Mouse (Mus musculus) adrenal gland, postnatal 4 days (tissue): Measurements from ENCODE around the gene Jup. TPM values are rescaled to one million over a fixed set of nuclear protein-coding genes. Genes with fewer than 3 reads are reported as not detected.

Experiments
- DNase-seq, 2 experiments: peaks; one replicate each; pipeline ENCODE4 v3.0.0; 2021 to 2022; ENCODE audit warnings: low spot score in 2 of 2, mixed read lengths in 2 of 2
- total RNA-seq, 2 experiments: library from RNA; stranded (reverse); gene quantifications; 2 replicates each; pipeline ENCODE4 v1.2.3; 2021

Jup gene
- total RNA-seq, 2 experiments from 2014 or later = 99.0 to 109 TPM

DNA sequence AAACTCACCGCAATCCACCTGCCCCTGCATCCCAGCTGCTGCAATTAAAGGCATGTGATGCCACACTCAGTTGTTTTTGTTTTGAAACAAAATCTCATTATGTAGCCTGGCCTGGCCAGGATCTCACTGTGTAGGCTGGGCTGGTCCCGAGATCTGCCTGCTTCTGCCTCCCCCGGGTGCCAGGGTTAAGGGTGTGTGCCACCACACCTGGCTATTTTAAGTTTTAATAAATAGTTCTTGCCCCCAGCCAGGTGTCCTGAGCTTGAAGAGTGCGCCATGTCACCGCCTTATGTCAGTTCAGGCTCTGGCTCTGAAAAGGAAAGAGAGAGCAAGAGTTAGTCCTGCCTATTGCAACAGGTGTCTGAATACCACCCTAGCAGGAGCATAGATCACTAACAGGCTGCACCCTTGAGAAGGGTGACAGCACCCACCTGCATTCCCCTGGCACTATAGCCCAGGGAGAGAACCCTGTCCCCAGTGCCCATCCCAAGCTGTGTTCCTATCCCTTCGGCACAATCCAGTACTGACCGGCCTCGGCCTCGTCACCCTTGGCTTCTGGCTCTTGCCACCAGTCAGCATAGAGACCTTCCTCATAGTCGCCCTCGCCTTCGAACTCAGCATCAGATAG is 11.4 kb upstream of the Jup start:
- DNase-seq = no peak

DNA sequence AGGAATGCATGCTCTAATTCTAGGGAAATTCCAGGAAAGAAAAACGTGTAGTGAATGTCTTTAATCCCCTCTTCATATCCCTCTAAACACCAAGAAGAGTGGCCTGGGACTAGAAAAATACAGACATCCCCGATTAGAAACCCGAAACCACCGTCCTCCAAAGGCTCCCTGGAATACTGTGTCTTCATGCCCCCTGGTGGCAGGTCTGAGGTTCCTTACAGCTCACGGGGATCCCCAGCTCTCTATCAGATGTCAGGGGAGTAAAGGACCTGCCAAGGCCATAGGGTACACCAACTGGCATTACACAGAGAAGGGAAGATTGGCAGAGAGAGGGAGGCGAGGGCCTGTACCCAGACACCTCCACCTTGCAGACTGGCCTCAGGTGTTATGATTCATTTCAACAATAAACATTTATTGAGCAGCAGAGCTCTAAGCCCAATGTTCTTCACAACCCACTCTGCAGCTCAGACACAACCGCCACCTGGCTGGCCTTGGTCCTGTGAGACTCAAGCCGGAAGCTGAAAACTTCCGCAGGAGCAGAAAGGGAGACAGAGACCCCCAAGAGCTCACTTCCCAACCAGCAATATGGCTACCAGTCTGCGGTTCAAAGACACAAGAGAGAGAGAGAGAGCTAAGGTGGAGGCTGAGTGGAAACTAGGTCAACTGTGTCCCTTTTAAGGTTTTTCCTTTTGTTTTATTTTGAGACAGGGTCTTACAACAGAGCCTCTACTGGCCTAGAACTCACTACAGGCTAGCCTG is 10.7 kb upstream of the Jup start:
- DNase-seq = peak in 1 of 2 experiments; percentile 55

DNA sequence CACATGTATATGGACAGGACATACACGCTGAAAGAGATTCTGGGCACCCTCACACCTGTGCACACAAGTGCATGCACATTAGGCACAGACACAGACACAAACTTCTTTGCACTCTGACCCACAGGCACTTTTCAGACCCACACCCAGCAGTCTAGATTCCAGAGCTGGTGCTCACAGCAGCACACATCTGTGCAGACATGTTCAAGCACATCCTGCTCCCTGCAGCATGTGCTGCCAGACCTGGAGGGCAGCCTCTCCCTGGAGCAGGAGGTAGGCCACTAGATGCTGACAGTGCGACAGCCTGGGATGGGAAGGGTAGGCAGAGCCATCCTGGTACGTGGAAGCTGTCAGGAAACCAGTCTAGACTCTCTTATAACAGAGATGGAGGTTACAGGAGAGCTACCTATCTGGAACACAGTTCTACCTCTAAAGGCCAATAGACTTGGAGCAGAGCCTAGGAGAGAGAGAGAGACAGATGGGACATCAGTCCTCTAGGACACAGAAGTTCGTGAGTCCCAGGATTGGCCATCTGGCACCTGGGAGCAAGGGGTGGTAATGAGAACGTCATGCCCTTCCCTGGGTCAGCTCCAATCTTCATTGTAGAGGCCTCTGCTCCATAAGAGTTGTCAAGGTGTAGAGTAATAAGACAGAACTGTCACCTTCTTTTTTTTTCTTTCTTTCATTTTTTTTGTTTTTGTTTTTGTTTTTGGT is 9.6 kb upstream of the Jup start:
- no peak for DNase-seq

DNA sequence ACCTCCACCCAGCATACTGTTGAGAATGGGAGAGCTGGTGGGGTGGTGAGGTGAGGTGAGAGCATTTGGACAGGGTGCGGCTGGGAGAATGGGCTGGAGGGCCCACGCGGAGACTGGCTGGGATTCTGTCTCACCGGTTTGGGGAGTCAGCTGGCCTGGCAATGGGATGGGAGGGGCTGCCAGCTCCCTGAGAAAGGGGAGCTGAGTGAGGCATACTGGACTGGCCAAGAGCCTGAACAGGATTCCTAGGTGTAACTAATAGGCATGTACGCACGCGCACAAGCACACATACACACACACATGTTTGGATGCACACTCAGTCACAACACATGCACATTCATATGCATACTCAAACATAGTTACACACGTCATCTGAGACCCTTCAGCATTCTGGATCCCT is 8.7 kb upstream of the Jup start:
- no peak for DNase-seq

DNA sequence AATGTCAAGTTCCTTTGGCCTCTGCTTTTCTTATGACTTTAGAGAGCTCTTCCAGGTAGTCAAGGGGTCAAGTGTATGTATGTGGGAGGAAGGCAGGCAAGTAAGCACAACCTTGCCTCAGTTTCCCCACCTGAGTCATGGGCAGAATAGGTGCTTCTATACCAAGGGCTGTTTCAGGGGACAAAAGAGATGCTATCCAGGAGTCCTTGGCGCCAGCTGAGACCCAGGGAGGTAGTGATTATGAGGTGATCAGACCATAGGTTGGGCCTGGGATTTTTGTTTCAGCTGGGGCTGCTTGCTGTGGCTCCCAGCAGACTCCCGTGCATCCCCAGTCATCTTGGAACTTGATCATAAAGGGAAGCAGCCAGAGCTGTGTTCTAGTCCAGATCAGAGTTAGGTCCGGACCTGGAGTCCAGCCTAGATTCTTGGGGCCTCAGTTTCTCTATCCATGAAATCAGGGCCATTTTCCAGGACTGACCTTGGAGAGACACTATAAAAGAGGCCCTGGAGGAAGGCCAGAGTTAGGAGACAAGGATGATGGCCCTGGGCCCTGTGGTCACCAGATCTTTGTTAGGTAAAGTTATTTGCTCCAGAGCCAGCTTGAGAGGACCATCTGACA is 7.0 kb upstream of the Jup start:
- no peak for DNase-seq

DNA sequence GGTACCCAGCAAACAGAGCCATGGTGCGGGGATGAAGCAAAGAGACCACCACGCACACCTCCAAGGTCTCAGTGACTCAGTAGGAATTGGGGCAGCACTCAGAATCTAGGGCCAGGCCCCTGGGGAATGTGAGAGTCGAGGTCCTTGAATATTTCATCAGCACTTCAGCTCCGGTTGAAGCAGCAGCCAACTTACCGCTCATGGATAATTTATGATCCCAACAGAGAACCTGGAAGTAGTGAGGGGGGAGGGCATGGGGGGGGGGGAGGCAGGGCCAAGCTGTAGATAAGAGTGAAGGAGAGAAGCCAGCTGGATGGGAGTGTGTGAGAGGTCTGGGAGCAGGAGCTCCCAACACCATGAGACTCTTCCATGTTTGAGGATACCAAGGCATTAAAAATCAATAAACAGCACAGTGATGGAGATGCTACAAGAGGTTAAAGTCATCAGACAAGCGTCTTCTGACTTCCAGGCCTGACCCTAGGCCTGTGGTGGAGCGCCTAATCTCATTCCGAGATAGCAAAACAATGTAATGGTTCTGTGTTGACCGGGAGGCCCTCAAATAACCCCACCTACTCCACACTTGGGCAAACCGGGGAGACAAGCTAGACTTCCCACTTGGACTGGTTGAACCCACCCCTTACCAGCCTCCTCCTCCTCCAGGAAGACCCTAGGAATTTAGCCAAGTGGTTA is 6.0 kb upstream of the Jup start:
- DNase-seq = no peak

DNA sequence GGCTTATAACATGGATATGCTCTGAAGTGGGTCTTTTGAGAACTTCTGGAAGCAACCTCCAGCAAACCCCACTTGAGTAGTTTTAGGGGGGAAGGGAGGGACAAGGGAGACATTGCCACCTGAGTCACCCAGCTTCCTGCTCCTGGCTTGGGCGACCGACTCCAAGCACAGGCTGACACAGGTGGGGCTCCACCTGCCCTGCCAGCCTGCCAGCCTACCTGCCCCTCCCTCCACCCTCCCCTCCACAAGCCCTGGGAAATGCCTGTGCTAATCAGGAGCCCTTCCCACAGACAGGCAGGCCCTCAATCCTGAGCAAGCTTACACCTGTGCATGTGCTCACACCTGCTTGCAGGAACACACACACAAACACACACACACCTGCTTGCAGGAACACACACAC is 5.1 kb upstream of the Jup start:
- no peak for DNase-seq

DNA sequence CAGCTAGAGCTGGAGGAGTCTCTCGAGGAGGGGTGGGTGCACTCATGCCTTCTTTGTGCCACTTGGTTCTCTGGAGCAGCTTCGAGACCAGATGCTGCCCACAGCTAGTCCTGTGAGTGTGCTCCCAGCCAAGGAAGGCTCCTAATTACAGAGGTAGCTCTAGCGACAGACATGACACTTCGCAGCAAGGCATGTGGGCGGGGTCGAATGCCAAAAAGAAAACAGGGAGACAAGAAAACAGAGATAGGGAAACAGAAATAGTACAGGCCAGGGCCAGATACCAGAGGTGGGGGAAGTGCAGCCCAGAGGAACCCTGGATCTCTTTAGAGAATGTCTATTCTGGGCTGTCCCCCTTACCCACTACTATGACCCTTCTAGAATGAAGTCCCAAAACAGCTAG is 4.7 kb upstream of the Jup start:
- DNase-seq = no peak

DNA sequence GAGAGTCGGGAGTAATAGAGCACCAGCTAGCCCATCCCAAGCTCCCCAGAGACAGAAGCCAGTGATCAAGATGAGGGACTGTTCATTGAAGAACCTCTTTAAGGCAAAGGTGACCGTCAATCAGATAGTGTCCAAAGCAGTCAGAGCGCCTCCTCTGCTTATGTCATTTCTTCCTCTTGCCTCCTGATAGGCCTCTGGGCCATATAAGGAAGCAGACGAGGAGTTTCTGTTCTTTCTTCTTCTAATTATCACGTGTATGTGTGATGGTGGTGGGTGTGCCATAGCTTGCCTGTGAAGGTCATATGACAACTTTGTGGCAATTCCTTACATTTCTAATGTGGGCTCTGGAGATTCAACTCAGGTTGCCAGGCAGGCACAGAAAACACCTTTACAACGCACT is 3.3 kb upstream of the Jup start:
- DNase-seq = no peak

DNA sequence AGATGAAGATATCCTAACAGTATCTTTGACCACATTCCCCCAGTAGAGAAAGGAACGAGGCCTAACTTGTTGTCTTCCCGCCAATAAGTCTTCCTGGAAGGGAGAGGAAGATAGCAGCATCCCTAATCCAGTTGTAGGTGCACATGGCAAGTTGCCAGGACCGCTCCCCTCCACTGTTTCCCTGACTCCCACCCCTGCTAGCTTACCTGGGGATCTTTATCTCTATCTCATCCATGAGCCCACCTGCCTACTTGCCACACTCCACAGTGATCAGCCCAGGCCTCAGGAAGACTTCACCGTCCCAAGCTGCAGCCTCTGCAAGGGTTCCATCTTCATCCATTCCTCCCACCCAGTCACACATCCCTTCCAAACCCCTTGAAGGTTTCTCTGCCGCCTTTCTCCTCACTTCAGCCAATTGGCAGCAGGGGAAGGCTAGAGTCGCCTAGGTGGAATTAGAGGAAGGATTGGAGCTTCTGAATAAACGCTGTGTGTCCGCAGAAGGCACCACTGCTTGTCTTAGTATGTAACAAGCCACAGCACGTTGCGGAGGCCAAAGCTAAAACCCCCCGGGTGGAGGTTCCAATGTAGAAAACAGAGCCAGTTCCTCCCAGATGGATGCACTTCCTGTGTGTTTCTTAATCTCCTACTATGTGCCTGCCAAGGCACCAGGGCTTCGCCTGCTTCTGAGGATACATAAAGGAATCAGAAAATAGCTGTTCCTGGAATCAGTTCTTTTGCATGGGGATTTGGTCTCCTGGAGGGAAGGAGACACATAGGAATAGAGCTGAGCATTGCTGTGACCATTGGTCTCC is 2.4 kb upstream of the Jup start:
- DNase-seq = no peak

DNA sequence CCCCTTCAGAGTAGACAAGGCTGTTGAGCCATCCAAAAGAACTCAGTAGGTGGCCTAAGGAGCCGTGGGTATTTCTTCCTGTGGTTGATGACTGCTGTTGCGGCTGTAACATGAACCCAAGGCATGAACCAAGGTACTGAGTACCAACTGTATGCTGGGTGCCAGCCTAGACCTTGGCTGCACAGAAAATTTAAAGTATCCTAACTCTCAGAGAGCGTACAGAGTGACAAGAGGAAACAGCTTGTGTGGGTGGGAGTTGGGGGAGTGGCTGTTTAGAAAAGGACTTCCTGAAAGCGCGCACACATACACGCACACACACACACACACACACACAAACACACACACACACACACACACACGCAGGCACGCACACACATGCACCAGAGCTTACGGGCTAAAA is 1.8 kb upstream of the Jup start:
- DNase-seq = no peak

DNA sequence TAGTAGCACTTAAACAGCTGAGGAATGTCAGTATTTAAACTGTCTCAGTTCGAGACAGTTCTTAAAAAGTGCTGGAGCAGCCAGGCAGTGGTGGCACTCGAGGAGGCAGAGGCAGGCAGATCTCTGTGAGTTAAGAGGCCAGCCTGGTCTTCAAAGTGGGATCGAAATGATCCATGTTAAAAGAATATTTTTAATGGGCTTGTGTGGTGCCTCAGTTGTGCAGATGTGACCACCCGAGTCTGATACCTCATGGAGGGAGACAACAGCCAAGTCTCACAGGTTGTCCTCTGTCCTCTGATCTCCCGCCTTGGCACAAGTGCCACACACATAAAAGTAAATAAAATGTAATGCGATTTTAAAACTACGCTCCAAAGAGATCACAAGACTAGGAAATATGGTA is 954 bp upstream of the Jup start:
- no peak for DNase-seq

DNA sequence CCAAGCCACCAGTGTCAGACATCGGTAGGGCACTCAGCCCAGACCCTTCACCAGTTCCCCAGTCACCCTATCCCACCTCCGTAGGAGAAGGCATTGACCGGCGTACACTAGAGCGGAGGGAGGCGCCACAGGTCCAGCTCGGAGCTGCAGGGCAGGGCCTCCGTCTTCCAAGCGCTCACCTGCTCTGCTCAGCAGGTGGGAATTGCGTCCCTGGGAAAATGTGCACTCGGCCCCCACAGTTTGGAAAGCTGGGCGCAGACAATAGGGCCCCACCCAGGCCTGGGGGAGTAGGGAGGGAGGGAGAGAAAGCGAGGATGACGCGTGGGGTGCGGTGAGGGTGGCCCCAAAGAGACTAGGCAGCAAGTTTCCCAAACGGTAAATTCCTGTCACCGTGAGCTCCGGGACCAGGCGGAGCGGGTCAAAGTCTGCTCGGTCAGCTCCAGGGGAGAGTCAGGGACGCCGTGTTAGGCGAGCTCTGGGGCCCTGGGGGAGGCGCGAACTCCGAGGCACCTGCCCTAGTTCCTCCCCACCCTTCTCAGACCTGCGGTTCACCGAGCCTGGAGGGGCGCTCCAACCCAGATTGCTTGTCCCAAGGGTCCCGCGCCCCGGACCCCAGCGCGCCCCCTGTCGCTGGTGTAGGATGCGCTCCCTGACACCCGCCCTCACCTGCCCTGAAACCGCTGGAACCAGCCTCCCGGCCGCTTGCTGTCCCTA is 520 bp downstream of the Jup start:
- DNase-seq = no peak

DNA sequence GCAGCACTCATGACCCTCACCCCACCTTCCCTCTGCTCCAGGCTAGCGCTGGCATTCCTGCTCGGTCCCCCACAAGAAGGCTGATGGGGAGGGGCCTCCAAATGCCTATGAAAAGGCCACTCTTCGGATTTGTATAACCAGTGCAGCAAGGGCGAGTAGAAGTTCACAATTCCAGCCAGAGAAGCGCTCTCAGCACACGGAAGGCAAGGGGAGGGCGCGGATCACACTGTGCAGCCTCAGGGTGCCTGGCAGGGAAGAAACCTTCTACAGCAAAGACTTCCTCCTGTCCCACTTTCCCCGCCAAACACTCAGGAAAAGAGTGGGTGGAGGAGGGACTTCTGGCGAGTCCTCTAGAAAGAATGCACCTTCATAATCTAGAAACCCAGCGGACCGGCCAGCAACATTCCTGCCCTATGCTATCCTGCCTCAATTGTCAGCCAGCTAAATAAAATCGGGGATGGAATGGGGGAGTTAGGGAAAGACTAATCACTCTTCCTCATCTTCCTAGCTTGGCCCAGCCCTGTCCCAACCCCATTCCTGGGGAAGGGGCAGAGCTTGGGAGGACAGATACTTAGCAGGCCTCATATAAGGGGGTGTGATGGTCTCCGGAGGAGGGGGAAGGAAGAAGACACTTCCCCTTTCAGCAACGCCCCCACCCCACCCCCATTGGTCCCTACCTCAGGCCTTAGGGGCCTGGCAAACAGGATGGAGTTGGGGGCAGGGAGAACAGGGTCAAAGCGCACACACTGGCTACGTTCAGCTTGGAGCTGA is 1.5 kb downstream of the Jup start:
- no peak for DNase-seq

DNA sequence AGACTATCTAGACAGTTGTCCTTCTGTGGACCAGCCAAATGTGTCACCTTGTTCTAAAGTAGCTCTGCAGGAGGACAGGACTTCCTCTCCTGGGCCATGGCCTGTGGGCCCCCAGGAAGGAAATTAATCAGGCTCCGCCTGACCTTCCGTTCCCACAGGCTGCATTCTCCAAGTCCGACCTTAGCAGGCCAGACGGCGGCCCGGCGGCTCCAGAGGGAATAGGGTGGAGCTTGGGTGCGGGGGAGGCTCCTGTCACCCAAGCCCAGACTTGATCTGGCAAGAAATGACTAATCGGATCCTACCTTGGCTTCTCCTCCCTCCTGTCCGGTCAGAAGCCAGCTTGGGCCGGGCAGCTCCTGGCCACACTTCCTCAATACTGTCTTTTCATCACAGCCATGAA is 2.4 kb downstream of the Jup start:
- DNase-seq = peak in 1 of 2 experiments; percentile 44

DNA sequence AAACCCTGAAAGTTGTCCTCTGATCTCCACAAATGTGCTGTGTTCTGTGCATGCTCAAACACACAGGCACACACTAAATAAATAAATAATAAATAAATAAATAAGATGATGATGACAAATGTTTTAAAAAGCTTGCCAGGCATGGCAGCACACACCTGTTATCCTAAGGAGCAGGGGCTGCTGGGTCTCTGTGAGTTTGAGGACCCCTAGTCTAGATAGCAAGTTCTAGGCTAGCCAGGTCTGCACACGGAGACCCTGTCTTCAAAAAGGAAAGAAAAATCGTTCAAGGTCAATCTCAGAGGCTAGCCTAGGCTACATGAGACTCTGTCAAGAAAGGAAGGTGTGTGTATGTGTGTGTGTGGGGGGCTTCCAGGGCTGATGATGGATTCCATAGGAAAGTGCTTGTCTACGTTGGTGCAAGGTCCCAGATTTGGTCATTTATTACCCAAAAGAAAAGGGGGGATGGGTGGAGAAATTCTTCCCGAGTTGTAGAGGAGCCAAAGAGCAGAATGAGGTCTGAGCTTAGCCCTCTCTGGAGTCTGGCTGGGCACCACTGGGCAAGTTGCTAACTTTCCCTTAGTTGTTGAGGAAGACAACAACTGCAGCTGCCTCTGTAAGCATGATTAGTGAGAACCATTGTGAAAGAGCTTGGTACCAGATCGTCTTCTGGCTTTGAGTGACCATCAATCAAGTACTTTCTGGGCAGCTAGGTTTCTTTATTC is 3.0 kb downstream of the Jup start:
- DNase-seq = no peak

DNA sequence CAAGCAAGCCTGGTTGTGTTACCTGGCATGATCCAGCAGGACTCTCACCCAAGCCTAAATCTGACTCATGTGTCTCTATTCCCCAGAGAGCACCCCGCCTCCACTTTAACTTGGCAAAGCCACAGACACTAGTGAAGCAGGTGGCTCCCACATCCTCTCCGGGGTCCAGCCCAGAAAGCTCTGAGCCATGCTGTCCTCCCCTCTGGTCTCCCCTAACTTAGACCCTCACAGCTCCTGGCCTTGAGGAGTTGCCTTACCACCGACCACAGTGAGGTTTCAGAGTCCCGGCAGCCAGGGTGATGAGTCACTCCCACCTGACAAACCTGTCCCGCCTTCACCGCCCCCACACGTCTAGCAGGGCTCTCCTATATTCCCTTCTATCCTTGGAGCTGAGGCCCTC is 3.8 kb downstream of the Jup start:
- DNase-seq = no peak

DNA sequence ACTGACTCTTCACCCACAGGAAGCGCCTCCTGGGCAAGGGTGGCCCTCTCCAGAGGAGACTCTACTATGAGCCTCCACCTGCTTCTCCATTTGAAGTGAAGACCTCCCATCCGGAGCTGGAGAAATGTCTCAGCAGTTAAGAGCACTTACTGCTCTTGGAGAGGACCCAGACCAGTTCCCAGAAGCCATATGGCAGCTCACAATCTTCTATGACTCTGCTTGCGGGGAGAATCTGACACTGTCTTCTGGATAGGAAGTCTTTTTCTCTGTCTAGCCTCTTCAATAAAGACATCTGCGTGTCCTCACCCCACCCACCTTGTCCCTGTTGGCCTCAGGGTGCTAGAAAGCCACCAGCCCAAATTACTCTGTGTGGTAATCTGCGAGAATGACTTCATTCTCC is 4.6 kb downstream of the Jup start:
- no peak for DNase-seq
